Mouse (Mus musculus) thymus, postnatal 0 days (tissue): ENCODE measurements around the gene Magi1. TPM values are rescaled to one million over a fixed set of nuclear protein-coding genes. Genes with fewer than 3 reads are reported as not detected.
"Not testable (repeated sequence)": the region's sequence is repeated elsewhere in the genome, so short reads cannot be mapped to it uniquely, and the experiment has no call there.

Experiments used
- DNase-seq: peaks from one replicate; pipeline ENCODE4 v3.0.0-alpha.2; 2015; ENCODE audit warnings: low spot score
- polyA plus RNA-seq: library from polyadenylated mRNA; unstranded; fragments of >200 nt; fragmentation: Nextera tagmentation; extraction: Ambion mirVana; gene quantifications from 2 replicates; pipeline ENCODE4 v1.2.1, GENCODE M21; 2015

Gene Magi1
- polyA plus RNA-seq, 1 experiment from 2014 or later: 1.4 TPM

DNA sequence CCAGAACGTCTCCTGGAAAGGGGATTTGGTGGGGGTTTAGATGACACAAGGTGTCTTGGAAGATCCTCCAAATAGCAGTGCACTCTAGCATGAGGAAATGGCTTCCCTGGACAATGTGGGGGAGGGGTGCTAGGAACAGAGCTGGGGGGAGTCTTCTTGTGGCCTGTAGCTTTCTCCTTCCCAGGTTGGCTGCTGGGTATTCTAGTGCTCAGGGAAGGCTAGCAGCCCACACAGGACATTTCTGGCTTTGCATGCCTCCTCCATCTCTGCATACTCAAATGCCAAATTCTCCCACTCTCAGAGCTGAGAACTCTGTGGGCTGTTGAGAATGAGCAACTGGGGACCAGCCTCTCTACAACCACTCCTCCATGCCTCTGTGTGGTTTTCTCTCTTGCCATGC lies 622.6 kb downstream of the Magi1 start:
- no peak for DNase-seq

DNA sequence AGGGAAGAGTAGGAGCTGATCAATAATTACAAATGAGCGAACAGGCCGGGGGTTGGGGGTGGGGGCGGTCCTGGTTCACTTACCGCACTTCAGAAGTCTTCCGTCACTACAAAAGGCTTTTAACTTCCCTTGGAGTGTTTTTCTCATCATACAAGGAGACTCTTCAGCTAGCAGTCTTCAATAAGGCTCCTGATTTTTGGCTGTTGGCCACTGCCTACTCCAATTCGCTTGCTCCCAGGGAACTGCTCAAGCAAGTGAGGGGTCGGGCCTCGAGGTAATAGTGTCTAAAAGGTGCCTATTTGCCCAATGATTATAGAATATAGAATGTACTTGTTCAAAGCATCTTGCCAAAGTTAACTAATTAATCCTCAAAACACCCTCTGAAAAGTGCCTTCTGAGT lies 624.2 kb downstream of the Magi1 start:
- no peak for DNase-seq

DNA sequence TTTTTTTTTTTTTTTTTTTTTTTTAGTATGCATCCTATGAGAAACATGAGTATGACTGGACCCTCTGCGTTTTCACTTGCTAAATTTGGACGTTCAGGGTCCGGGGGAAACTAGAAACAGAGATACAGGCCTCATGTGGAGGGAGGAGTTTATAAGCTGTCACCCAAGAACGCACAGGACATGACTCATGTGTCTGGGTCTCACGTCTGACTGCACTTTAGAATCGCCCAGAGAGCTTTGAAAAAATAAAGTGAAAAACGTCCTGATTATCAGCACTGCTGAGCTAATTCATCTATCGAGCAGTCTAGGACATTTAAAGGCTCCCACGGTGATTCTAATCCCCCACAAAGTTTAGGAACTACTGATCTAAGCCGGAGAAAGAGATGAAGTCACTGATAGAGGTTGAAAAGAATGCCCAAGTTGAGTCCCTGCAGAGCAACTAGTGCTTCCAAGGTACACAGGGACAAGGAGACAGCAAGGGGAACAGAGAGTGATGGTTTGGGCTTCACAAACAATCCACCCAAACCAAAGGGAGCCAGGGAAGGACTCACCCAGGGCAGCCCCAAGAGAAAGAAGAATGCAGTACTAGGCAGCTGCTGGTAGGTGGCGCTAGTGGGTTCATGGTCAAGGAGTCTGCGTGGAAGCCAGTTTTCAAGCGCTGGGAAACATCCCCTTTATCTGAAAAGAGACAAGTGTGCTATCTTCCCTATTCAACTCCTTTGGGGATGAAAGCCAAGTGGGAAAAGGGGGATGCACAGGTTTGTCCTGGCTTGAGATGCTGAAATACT lies 626.3 kb downstream of the Magi1 start:
- peak; percentile 29 for DNase-seq

DNA sequence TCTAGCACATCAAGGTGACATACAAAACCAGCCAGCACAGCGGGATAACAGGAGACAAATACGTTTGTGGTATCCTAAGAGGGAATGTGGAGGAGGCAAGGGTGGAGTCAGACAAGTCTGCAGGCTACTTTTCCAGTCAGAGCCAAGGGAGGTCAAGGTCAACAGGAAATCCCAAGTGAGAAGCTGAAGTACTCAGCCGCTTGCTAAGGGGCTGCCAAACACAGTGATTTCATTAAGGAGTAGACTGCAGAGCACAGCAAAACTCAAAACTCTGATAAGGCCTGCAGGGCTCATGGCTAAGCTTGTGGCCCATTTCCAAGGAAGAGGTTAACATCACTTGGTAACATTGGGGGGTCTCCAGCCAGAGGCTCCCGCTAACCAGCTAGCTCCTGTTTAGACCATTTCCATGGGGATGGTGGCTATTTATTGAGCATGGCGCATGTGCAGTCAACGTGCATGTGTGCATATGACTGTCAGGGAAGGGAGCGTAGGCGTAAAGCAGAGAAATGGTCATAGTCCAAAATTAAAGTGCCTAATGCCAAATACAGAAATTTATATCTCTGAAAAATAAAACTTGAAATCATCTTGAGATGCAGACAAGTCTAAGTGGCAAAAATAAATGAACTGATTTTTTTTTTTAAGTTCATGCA lies 635.0 kb downstream of the Magi1 start:
- no peak for DNase-seq

DNA sequence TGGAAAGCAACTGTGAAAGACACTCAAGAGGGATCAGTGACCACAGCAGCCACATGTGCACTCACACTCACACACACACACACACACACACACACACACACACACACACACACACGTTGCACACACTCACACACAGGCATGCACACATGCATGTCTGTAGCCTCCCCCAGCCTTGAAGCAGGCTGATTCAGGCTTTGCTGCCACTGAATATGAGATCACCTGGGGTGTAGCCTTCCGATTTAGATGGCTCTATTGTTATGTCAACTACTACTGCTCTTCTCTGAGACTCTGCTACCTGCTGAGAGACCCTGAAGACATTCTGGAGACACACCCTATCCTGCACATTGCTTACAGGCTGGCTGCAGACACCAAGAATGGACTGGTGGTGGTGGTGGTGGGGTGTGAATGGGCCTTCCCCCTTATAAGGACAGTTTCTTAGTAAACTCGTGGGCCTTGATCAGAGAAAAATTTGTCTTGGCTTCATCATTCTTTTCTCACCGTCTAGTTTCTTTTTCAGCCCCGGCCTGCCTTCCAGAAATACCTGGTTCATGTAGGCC lies 653.9 kb downstream of the Magi1 start:
- not testable (repeated sequence) for DNase-seq

DNA sequence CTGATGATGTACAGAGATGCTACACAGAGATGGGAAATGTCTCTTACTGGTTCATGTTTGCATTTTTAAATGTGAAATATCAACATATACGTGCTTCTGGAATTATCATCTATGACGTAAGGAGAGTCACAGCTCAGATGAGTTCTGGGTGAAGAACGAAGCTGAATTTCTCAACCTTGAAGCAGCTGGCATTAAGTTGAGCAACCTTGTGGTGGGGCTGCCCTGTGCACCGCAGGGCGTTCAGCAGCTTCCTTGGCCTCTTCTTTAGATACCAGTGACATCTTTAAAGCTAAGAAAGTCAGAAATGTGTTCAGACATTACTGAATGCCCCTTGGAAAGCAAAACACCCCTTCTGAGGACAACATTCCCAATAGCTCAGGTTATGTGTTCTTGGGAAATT lies 656.5 kb downstream of the Magi1 start:
- DNase-seq: no peak

Other genes with a start within 250 kb of the Magi1 start
- gene Slc25a26, start 216.4 kb upstream of the Magi1 start, polyA plus RNA-seq: 8.0 and 9.3 TPM in 2 replicates